Mouse (Mus musculus) CH12.LX (cell line): ENCODE measurements around the gene Cxcl13. TPM values are rescaled to one million over a fixed set of nuclear protein-coding genes. Genes with fewer than 3 reads are reported as not detected.
A peak's percentile ranks its signal among the peaks of the same experiment; 100 is the strongest.

ENCODE experiments used
- DNase-seq: peaks from one replicate; pipeline ENCODE4 v3.0.0-alpha.2; 2013; ENCODE audit errors: extremely low read depth
- H3K27ac ChIP-seq: 2 replicates; pipeline ENCODE4 v1.5.1; 2012; ENCODE audit warnings: low read depth, mild to moderate bottlenecking, control low read depth, moderate library complexity; ENCODE audit not compliant: insufficient read depth
- H3K27me3 ChIP-seq: replicated peaks from 2 replicates; pipeline ENCODE3; 2012; ENCODE audit warnings: inconsistent platforms
- H3K36me3 ChIP-seq, 2 experiments: replicated peaks in 1 of 2; 2 replicates each; pipeline versions ENCODE3 to v1.6.1; 2012; ENCODE audit warnings: inconsistent platforms in 1 of 2, low read length in 1 of 2, mild to moderate bottlenecking in 1 of 2, mixed read lengths in 1 of 2, moderate library complexity in 1 of 2; ENCODE audit not compliant: control insufficient read depth in 1 of 2, insufficient read depth in 1 of 2
- H3K4me1 ChIP-seq, 2 experiments: 2 replicates each; pipeline ENCODE4 v1.6.1; 2012; ENCODE audit warnings: inconsistent platforms in 1 of 2, moderate library complexity in 1 of 2; ENCODE audit not compliant: insufficient read depth in 2 of 2, control insufficient read depth in 1 of 2
- H3K4me2 ChIP-seq: 2 replicates; pipeline ENCODE4 v1.6.1; 2012; ENCODE audit warnings: low read depth, mild to moderate bottlenecking, control low read depth; ENCODE audit not compliant: poor library complexity, insufficient read depth, severe bottlenecking
- H3K4me3 ChIP-seq, 3 experiments: fragments of 150-350 bp in 1 of 3; sonication (generic) in 1 of 3; replicated peaks in 1 of 3; 2 replicates each; pipeline versions ENCODE3 to v1.5.1; 2011 to 2012; ENCODE audit warnings: low read depth in 2 of 3, low read length in 2 of 3, mild to moderate bottlenecking in 2 of 3, moderate library complexity in 2 of 3, control low read depth in 1 of 3, improper control_type of control experiment in 1 of 3, inconsistent platforms in 1 of 3, mixed read lengths in 1 of 3; ENCODE audit not compliant: poor library complexity in 1 of 3
- H3K79me2 ChIP-seq: replicated peaks from 2 replicates; pipeline ENCODE4 v1.6.1; 2012; ENCODE audit warnings: mild to moderate bottlenecking, moderate library complexity; ENCODE audit not compliant: control insufficient read depth, poor library complexity, insufficient read depth, severe bottlenecking; ENCODE audit errors: extremely low read depth
- H3K9ac ChIP-seq: 2 replicates; pipeline ENCODE4 v1.6.1; 2012; ENCODE audit warnings: low read depth, mild to moderate bottlenecking, control low read depth, moderate library complexity; ENCODE audit not compliant: insufficient read depth
- H3K9me3 ChIP-seq: replicated peaks from 2 replicates; pipeline ENCODE3; 2012; ENCODE audit warnings: low read length, inconsistent platforms, mixed read lengths
- BHLHE40 ChIP-seq: IDR thresholded peaks from 2 replicates; pipeline ENCODE4 v1.6.1; 2011; ENCODE audit warnings: mild to moderate bottlenecking, low read depth, low read length, improper control_type of control experiment
- CHD2 ChIP-seq: IDR thresholded peaks from 2 replicates; pipeline ENCODE4 v1.6.1; 2011; ENCODE audit warnings: low read length, improper control_type of control experiment
- E2F4 ChIP-seq: IDR thresholded peaks from 2 replicates; pipeline ENCODE4 v1.6.1; 2011; ENCODE audit warnings: low read depth, low read length, improper control_type of control experiment; ENCODE audit not compliant: insufficient replicate concordance
- ELF1 ChIP-seq: IDR thresholded peaks from 2 replicates; pipeline ENCODE4 v1.6.1; 2014; ENCODE audit warnings: low read depth, mild to moderate bottlenecking, inconsistent platforms, low read length, improper control_type of control experiment
- EP300 ChIP-seq: IDR thresholded peaks from 2 replicates; pipeline ENCODE4 v1.6.1; 2011; ENCODE audit warnings: low read length, improper control_type of control experiment
- ETS1 ChIP-seq: conservative IDR thresholded peaks from 2 replicates; pipeline ENCODE4 v1.6.1; 2012; ENCODE audit warnings: low read depth, mild to moderate bottlenecking, inconsistent platforms, low read length, improper control_type of control experiment, moderate library complexity
- HCFC1 ChIP-seq: IDR thresholded peaks from 2 replicates; pipeline ENCODE4 v1.6.1; 2012; ENCODE audit warnings: low read depth, mild to moderate bottlenecking, inconsistent platforms, low read length, improper control_type of control experiment
- IRF4 ChIP-seq: IDR thresholded peaks from 2 replicates; pipeline ENCODE4 v1.6.1; 2014; ENCODE audit warnings: low read depth, mild to moderate bottlenecking, inconsistent platforms, low read length, improper control_type of control experiment
- JUN ChIP-seq: IDR thresholded peaks from 2 replicates; pipeline ENCODE4 v1.6.1; 2011; ENCODE audit warnings: low read depth, mild to moderate bottlenecking, low read length, improper control_type of control experiment, moderate library complexity; ENCODE audit not compliant: insufficient read depth
- JUND ChIP-seq: conservative IDR thresholded peaks from 2 replicates; pipeline ENCODE4 v1.6.1; 2011; ENCODE audit warnings: low read depth, low read length, improper control_type of control experiment
- MAFK ChIP-seq: IDR thresholded peaks from 2 replicates; pipeline ENCODE4 v1.6.1; 2011; ENCODE audit warnings: low read length, improper control_type of control experiment; ENCODE audit not compliant: insufficient replicate concordance
- MAX ChIP-seq: IDR thresholded peaks from 2 replicates; pipeline ENCODE4 v1.6.1; 2011; ENCODE audit warnings: low read length, improper control_type of control experiment
- MAZ ChIP-seq: IDR thresholded peaks from 2 replicates; pipeline ENCODE4 v1.6.1; 2012; ENCODE audit warnings: low read depth, mild to moderate bottlenecking, inconsistent platforms, low read length, improper control_type of control experiment, moderate library complexity
- MEF2A ChIP-seq: IDR thresholded peaks from 2 replicates; pipeline ENCODE4 v1.6.1; 2014; ENCODE audit warnings: low read depth, mild to moderate bottlenecking, inconsistent platforms, low read length, improper control_type of control experiment, borderline replicate concordance
- MYC ChIP-seq: IDR thresholded peaks from 2 replicates; pipeline ENCODE4 v1.6.1; 2011; ENCODE audit warnings: low read depth, mild to moderate bottlenecking, improper control_type of control experiment, low read length
- NRF1 ChIP-seq: IDR thresholded peaks from 2 replicates; pipeline ENCODE4 v1.6.1; 2014; ENCODE audit warnings: low read depth, mild to moderate bottlenecking, inconsistent platforms, low read length, improper control_type of control experiment, moderate library complexity
- RAD21 ChIP-seq: IDR thresholded peaks from 2 replicates; pipeline ENCODE4 v1.6.1; 2011; ENCODE audit warnings: low read depth, mild to moderate bottlenecking, low read length, improper control_type of control experiment, moderate library complexity
- RCOR1 ChIP-seq: conservative IDR thresholded peaks from 2 replicates; pipeline ENCODE4 v1.6.1; 2012; ENCODE audit warnings: low read depth, mild to moderate bottlenecking, inconsistent platforms, low read length, improper control_type of control experiment
- SMC3 ChIP-seq: IDR thresholded peaks from 2 replicates; pipeline ENCODE4 v1.6.1; 2011; ENCODE audit warnings: low read depth, low read length, improper control_type of control experiment
- TBP ChIP-seq: conservative IDR thresholded peaks from 2 replicates; pipeline ENCODE4 v1.6.1; 2011; ENCODE audit warnings: low read depth, low read length, improper control_type of control experiment
- UBTF ChIP-seq: IDR thresholded peaks from 2 replicates; pipeline ENCODE4 v1.6.1; 2012; ENCODE audit warnings: low read depth, mild to moderate bottlenecking, inconsistent platforms, low read length, improper control_type of control experiment, moderate library complexity
- ZMIZ1 ChIP-seq: IDR thresholded peaks from 2 replicates; pipeline ENCODE4 v1.6.1; 2012; ENCODE audit warnings: low read depth, mild to moderate bottlenecking, inconsistent platforms, low read length, improper control_type of control experiment
- ZNF384 ChIP-seq: IDR thresholded peaks from 2 replicates; pipeline ENCODE4 v1.6.1; 2012; ENCODE audit warnings: low read depth, low read length, improper control_type of control experiment, inconsistent platforms
- dilution Hi-C: fragments of 300-500 bp; cut with MboI; formaldehyde crosslinking; loops from 2 replicates; pipeline ENCODE4 v1.14.3; 2020; ENCODE audit warnings: low sequenced_read_pairs; ENCODE audit not compliant: extremely low pct_unique_long_range_greater_than_20kb, extremely low pct_ligation_motif_present
- in situ Hi-C: fragments of 300-500 bp; cut with MboI; formaldehyde crosslinking; loops from 3 replicates; pipeline ENCODE4 v1.14.3; 2019; ENCODE audit warnings: low sequenced_read_pairs, low pct_ligation_motif_present, low pct_unique_long_range_greater_than_20kb, mixed read lengths
- polyA plus RNA-seq: library from polyadenylated mRNA; unstranded; fragments of >175 nt; gene quantifications from 2 replicates; pipeline ENCODE4 v1.2.1, GENCODE M21; 2012; ENCODE audit warnings: low read depth; ENCODE audit not compliant: insufficient read length
- total RNA-seq, 2 experiments: library from RNA; depleted of rRNA; stranded (reverse); fragments of 300-350 nt in 1 of 2; fragments of >200 nt in 1 of 2; gene quantifications; 2 replicates each; pipeline ENCODE4 v1.2.3; 2012 to 2014

Cxcl13 gene
- total and polyA plus RNA-seq, 3 experiments = not detected

- no peaks in the 10 kb centered on the region for H3K36me3 ChIP-seq
- H3K4me3 ChIP-seq = no peak overlapping the region
- TF ChIP-seq ELF1 = no peak
- TF ChIP-seq HCFC1 = no peak
- no peak for TF ChIP-seq NRF1
- no peak for TF ChIP-seq CHD2
- no peak for TF ChIP-seq SMC3
- TF ChIP-seq TBP = no peak
- no peak for TF ChIP-seq UBTF
- no peak for TF ChIP-seq RAD21
- no peak for TF ChIP-seq MAX
- no peak for TF ChIP-seq MAFK
- no peak for TF ChIP-seq JUND
- no peak for TF ChIP-seq ZNF384
- TF ChIP-seq MYC = no peak
- no peak for TF ChIP-seq E2F4
- TF ChIP-seq EP300 = no peak
- H3K27me3 ChIP-seq = no peaks in the 10 kb centered on the region
- no peaks in the 10 kb centered on the region for H3K79me2 ChIP-seq
- in situ Hi-C loops = no loop called here
- peaks cover 6 to 25% of the 10 kb centered on the region in 2 experiments; a peak in 3 of 4 replicates for H3K4me1 ChIP-seq
- H3K9ac ChIP-seq = no peak overlapping the region
- H3K9me3 ChIP-seq = no peaks in the 10 kb centered on the region
- dilution Hi-C loops = no loop called here
- no peak for DNase-seq
- H3K4me2 ChIP-seq = no peak overlapping the region
- no peak overlapping the region for H3K27ac ChIP-seq
Observed at GRCm38 (mm10) chr5:95940682-95941221, 16.0 kb upstream of the Cxcl13 start.

- Histone ChIP-seq H3K27me3 (no peaks in the 10 kb centered on the region), H3K9me3 (no peaks in the 10 kb centered on the region), H3K4me3 (peak overlapping the region in 1 of 3 experiments; percentile 37), H3K9ac (no peak overlapping the region), H3K4me2 (peak overlapping the region; percentile 98), H3K27ac (no peak overlapping the region), H3K79me2 (no peaks in the 10 kb centered on the region), H3K4me1 (peaks cover 6 to 25% of the 10 kb centered on the region in 2 experiments; a peak in 3 of 4 replicates), H3K36me3 (no peaks in the 10 kb centered on the region)
- peak; percentile 51 for DNase-seq
- dilution Hi-C loops (no loop called here), in situ Hi-C loops (no loop called here)
- TF ChIP-seq IRF4 (peak; percentile 86), BHLHE40 (peak; percentile 47), EP300 (peak; percentile 67), ETS1 (no peak; the same call in 1 of the 2 replicates), NRF1 (no peak), UBTF (no peak), JUN (0 out of 2 replicates have a peak, but pooled peaks have one; percentile 27), JUND (peak; percentile 42; the same call in 1 of the 2 replicates), ZMIZ1 (no peak), MEF2A (peak; percentile 85), RCOR1 (0 out of 2 replicates have a peak, but pooled peaks have one; percentile 50), MAFK (0 out of 2 replicates have a peak, but pooled peaks have one; percentile 21), MYC (no peak), MAZ (no peak; the same call in 1 of the 2 replicates)
Observed at GRCm38 (mm10) chr5:95941562-95941961, 15.2 kb upstream of the Cxcl13 start.
